Mouse (Mus musculus): Measurements from ENCODE around the gene Chic2.

DNA sequence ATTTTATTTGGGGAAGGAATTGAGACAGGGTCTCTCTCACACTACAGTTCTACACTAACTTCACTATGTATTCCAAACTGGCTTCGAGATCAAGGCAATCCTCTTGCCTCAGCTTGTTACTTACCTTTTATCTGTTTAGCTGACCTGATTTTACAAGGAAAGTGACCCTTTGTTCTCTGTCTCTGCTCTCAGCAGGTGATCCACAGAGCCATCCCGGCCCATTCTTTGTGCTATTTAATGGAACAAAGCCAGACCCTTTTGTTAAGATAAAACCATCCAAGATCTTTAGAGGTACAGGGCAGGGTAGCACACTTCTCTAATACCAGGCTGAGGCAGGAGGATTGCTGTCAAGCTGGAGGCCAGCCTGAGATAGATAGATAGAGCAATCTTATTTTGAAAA lies 91.6 kb downstream of the Chic2 start:
- TF ChIP-seq CTCF (IDR thresholded peaks at IDR 0.05; ENCODE audit: borderline replicate concordance, insufficient read depth, low read length) (no peak), POLR2A (IDR thresholded peaks at IDR 0.05; ENCODE audit: low read depth, low read length) (no peak)

Measured in embryonic fibroblast, embryonic 13.5 days (primary cell).